Mouse (Mus musculus): ENCODE results near the gene Rrp7a. TPM values are rescaled to one million over a fixed set of nuclear protein-coding genes. Genes with fewer than 3 reads are reported as not detected.
A peak's percentile ranks its signal among the peaks of the same experiment; 100 is the strongest.

Rrp7a gene
- total RNA-seq, 1 experiment = 114 TPM

DNA sequence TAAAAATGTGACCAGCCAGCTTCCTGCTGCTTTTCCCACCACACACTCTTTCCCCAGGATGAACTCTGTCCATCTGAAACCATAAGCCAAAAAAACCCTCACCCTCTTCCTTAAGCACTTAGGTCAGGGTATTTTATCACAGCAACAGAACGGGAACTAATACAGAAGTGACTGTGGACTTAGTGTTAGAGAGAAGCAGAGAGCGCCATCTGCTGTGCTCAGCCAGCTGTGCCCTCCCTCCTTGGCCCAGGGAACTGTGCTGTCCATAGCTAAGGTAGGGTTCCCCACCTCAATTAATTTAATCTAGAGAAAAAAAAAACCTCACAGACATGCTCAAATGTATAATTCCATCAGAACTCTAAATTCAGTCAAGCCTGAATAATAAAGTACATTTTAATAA is 26.7 kb downstream of the Rrp7a start:
- H3K9ac ChIP-seq (ENCODE audit: insufficient read depth, low read depth, low read length, poor library complexity, severe bottlenecking) = no peak overlapping the region
- peaks cover 0 to 14% of the 10 kb centered on the region in 2 experiments; a peak in 2 of 4 replicates for H3K4me1 ChIP-seq (ENCODE audit: control insufficient read depth in 2 of 2, insufficient read depth in 2 of 2, low read length in 2 of 2, poor library complexity in 1 of 2)
- no peak overlapping the region for H3K27ac ChIP-seq (ENCODE audit: insufficient read depth, low read depth, low read length, poor library complexity, severe bottlenecking)
- no peaks in the 10 kb centered on the region for H3K9me3 ChIP-seq (ENCODE audit: control insufficient read depth, insufficient read depth, low read depth, low read length)
- no peak for DNase-seq (ENCODE audit: low read depth, low spot score)
- TF ChIP-seq ZNF384 (IDR thresholded peaks at IDR 0.05; ENCODE audit: low read depth, low read length) = no peak
- TF ChIP-seq ZC3H11A (IDR thresholded peaks at IDR 0.05; ENCODE audit: borderline replicate concordance, low read depth, low read length) = peak; percentile 19; the same call in 1 of the 2 replicates
- no peak for TF ChIP-seq MAFK (IDR thresholded peaks at IDR 0.05; ENCODE audit: insufficient read depth, low read depth, low read length)
- no peaks in the 10 kb centered on the region for H3K36me3 ChIP-seq (ENCODE audit: control insufficient read depth, insufficient read depth, low read length, poor library complexity, severe bottlenecking)
- no peak overlapping the region for H3K4me3 ChIP-seq (ENCODE audit: insufficient read depth in 1 of 2, low read depth in 1 of 2, low read length in 2 of 2, poor library complexity in 1 of 2, severe bottlenecking in 1 of 2)
- in situ Hi-C loops (cut with MboI; ENCODE audit: low sequenced_read_pairs in 2 of 2, unreplicated experiment in 2 of 2) = no loop called here

DNA sequence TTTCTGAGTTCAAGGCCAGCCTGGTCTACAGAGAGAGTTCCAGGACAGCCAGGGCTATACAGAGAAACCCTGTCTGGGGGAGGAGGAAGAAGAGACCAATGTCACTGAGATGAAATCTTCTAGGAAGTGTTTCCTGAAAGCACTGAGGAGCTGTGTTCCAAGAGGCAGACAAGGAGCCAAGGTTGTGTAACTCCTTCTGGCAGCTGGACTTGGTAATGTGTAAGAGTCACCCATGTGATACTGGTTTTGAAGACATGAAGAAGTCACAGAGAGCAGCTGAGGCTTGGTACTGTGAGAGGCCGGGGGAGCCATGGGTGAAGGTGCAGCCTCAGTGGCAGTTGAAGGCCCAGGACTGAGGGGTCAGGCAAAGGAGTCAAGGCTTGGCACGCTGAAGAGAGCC is 28.9 kb downstream of the Rrp7a start:
- Histone ChIP-seq H3K4me3 (ENCODE audit: insufficient read depth in 1 of 2, low read depth in 1 of 2, low read length in 2 of 2, poor library complexity in 1 of 2, severe bottlenecking in 1 of 2) (no peak overlapping the region), H3K9me3 (ENCODE audit: control insufficient read depth, insufficient read depth, low read depth, low read length) (no peaks in the 10 kb centered on the region), H3K36me3 (ENCODE audit: control insufficient read depth, insufficient read depth, low read length, poor library complexity, severe bottlenecking) (no peaks in the 10 kb centered on the region), H3K9ac (ENCODE audit: insufficient read depth, low read depth, low read length, poor library complexity, severe bottlenecking) (no peak overlapping the region), H3K27ac (ENCODE audit: insufficient read depth, low read depth, low read length, poor library complexity, severe bottlenecking) (no peak overlapping the region), H3K4me1 (ENCODE audit: control insufficient read depth in 2 of 2, insufficient read depth in 2 of 2, low read length in 2 of 2, poor library complexity in 1 of 2) (peaks cover 0 to 19% of the 10 kb centered on the region in 2 experiments; a peak in 3 of 4 replicates)
- in situ Hi-C loops (cut with MboI; ENCODE audit: low sequenced_read_pairs in 2 of 2, unreplicated experiment in 2 of 2) = no loop called here
- no peak for DNase-seq (ENCODE audit: low read depth, low spot score)
- no peak for TF ChIP-seq CHD2 (IDR thresholded peaks at IDR 0.05; ENCODE audit: low read depth, low read length)
- TF ChIP-seq HCFC1 (IDR thresholded peaks at IDR 0.05; ENCODE audit: borderline replicate concordance, insufficient read depth, low read length) = no peak
- TF ChIP-seq ZC3H11A (IDR thresholded peaks at IDR 0.05; ENCODE audit: borderline replicate concordance, low read depth, low read length) = no peak
- TF ChIP-seq ZNF384 (IDR thresholded peaks at IDR 0.05; ENCODE audit: low read depth, low read length) = no peak
- no peak for TF ChIP-seq MAFK (IDR thresholded peaks at IDR 0.05; ENCODE audit: insufficient read depth, low read depth, low read length)

DNA sequence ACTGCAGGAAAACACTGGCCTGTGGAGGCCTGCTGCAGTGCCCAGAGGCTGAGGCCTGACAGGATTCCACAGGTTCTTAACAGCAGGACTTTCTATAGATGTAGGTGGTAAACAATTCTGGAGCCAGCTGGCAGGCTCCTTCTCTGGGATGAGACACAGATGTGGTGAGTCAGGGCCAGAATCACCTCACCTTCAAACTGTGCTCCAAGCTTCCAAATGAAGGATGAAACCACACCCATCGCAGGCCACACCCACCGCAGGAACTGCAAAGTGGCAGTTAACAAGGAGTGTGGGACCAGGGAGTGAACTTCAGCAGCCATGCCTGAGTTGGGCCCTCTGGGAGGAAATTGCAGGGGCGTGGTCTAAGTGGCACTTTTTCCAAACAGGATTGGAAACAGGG is 31.7 kb downstream of the Rrp7a start:
- no peak overlapping the region for H3K27ac ChIP-seq (ENCODE audit: insufficient read depth, low read depth, low read length, poor library complexity, severe bottlenecking)
- TF ChIP-seq CHD2 (IDR thresholded peaks at IDR 0.05; ENCODE audit: low read depth, low read length) (no peak), MAFK (IDR thresholded peaks at IDR 0.05; ENCODE audit: insufficient read depth, low read depth, low read length) (no peak), HCFC1 (IDR thresholded peaks at IDR 0.05; ENCODE audit: borderline replicate concordance, insufficient read depth, low read length) (no peak)
- H3K36me3 ChIP-seq (ENCODE audit: control insufficient read depth, insufficient read depth, low read length, poor library complexity, severe bottlenecking) = no peaks in the 10 kb centered on the region
- peaks cover 0 to 16% of the 10 kb centered on the region in 2 experiments; a peak in 3 of 4 replicates for H3K4me1 ChIP-seq (ENCODE audit: control insufficient read depth in 2 of 2, insufficient read depth in 2 of 2, low read length in 2 of 2, poor library complexity in 1 of 2)
- H3K4me3 ChIP-seq (ENCODE audit: insufficient read depth in 1 of 2, low read depth in 1 of 2, low read length in 2 of 2, poor library complexity in 1 of 2, severe bottlenecking in 1 of 2) = no peak overlapping the region
- in situ Hi-C loops (cut with MboI; ENCODE audit: low sequenced_read_pairs in 2 of 2, unreplicated experiment in 2 of 2) = no loop called here
- no peaks in the 10 kb centered on the region for H3K9me3 ChIP-seq (ENCODE audit: control insufficient read depth, insufficient read depth, low read depth, low read length)
- peak; percentile 66 for DNase-seq (ENCODE audit: low read depth, low spot score)
- H3K9ac ChIP-seq (ENCODE audit: insufficient read depth, low read depth, low read length, poor library complexity, severe bottlenecking) = no peak overlapping the region

DNA sequence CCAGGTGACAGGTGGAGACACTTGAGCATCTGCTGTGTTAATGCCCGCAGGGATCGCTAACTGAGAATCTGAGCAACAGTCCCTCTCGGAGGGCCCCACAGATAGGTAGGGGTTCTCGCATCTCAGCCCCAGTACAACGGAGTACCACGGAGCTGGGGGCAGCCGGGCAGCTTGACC is 33.3 kb downstream of the Rrp7a start, which contains the start of gene Serhl:
Gene Serhl, plus strand, starts transcription at position 78 of the 177 bp plus-strand sequence.
- in situ Hi-C loops (cut with MboI; ENCODE audit: low sequenced_read_pairs in 2 of 2, unreplicated experiment in 2 of 2) = no loop called here
- Histone ChIP-seq H3K4me1 (ENCODE audit: control insufficient read depth in 2 of 2, insufficient read depth in 2 of 2, low read length in 2 of 2, poor library complexity in 1 of 2) (peaks cover 0 to 16% of the 10 kb centered on the region in 2 experiments; a peak in 3 of 4 replicates), H3K36me3 (ENCODE audit: control insufficient read depth, insufficient read depth, low read length, poor library complexity, severe bottlenecking) (no peaks in the 10 kb centered on the region), H3K4me3 (ENCODE audit: insufficient read depth in 1 of 2, low read depth in 1 of 2, low read length in 2 of 2, poor library complexity in 1 of 2, severe bottlenecking in 1 of 2) (peak within 1 kb of the TSS; percentile 12 to 18; a peak in 1 of 4 replicates), H3K9ac (ENCODE audit: insufficient read depth, low read depth, low read length, poor library complexity, severe bottlenecking) (no peak within 1 kb of the TSS; the same call in 1 of the 2 replicates), H3K27ac (ENCODE audit: insufficient read depth, low read depth, low read length, poor library complexity, severe bottlenecking) (no peak within 1 kb of the TSS), H3K9me3 (ENCODE audit: control insufficient read depth, insufficient read depth, low read depth, low read length) (no peaks in the 10 kb centered on the region)
- DNase-seq (ENCODE audit: low read depth, low spot score) = no peak
- TF ChIP-seq HCFC1 (IDR thresholded peaks at IDR 0.05; ENCODE audit: borderline replicate concordance, insufficient read depth, low read length) (no peak), MAFK (IDR thresholded peaks at IDR 0.05; ENCODE audit: insufficient read depth, low read depth, low read length) (no peak), ZNF384 (IDR thresholded peaks at IDR 0.05; ENCODE audit: low read depth, low read length) (no peak), CHD2 (IDR thresholded peaks at IDR 0.05; ENCODE audit: low read depth, low read length) (no peak), ZC3H11A (IDR thresholded peaks at IDR 0.05; ENCODE audit: borderline replicate concordance, low read depth, low read length) (no peak)

Measured in ES-E14 (cell line).